13 mouse cellular contexts compared by ENCODE assay signal in genomic region chr12:105398172-105398571, GRCm38 (mm10). TPM values are rescaled to one million over a fixed set of nuclear protein-coding genes. Genes with fewer than 3 reads are reported as not detected.
A peak's percentile ranks its signal among the peaks of the same experiment; 100 is the strongest.
DNase-seq lines count a peak whose midpoint lies in the region; ATAC-seq and TF ChIP-seq lines count a peak whose summit lies in the region.
"Had no signal": no experiment of that assay in that cellular context is flagged by ENCODE, and none has a peak within 500 bp of the region (broad histone marks: within the 10 kb centered on the region; RNA-seq: fewer than 3 reads in every experiment).

No protein-coding gene starts in this region.

- CTCF ChIA-PET in Patski (lab: Charles Lee), result no interaction called here

- H3K4me3 ChIP-seq in intestine, embryonic 16.5 days (ENCODE audit: low read length), result no peak overlapping the region
- H3K4me3 ChIP-seq in intestine, postnatal 0 days (ENCODE audit: low read depth, low read length), result no peak overlapping the region
- no peak overlapping the region for H3K4me3 ChIP-seq in hindbrain, embryonic 14.5 days (replicated peaks; ENCODE audit: low read length)
- no peak overlapping the region for H3K4me3 ChIP-seq in neural tube, embryonic 12.5 days
- H3K4me3 ChIP-seq: forebrain, embryonic 12.5 days; limb, embryonic 15.5 days had no signal

- no peaks in the 10 kb centered on the region for H3K36me3 ChIP-seq in intestine, embryonic 16.5 days (ENCODE audit: control insufficient read depth, insufficient read depth, low read length)
- H3K36me3 ChIP-seq in intestine, postnatal 0 days (ENCODE audit: control insufficient read depth, insufficient read depth), result no peaks in the 10 kb centered on the region
- H3K36me3 ChIP-seq in hindbrain, embryonic 14.5 days (replicated peaks; ENCODE audit: control insufficient read depth, insufficient read depth), result no peaks in the 10 kb centered on the region
- H3K36me3 ChIP-seq in neural tube, embryonic 12.5 days, result no peaks in the 10 kb centered on the region
- H3K36me3 ChIP-seq: forebrain, embryonic 12.5 days; limb, embryonic 15.5 days had no signal

- H3K27me3 ChIP-seq in intestine, embryonic 16.5 days (replicated peaks; ENCODE audit: control insufficient read depth, insufficient read depth, low read length), result no peaks in the 10 kb centered on the region
- no peaks in the 10 kb centered on the region for H3K27me3 ChIP-seq in intestine, postnatal 0 days (replicated peaks; ENCODE audit: control insufficient read depth, insufficient read depth, low read length)
- peaks cover 6% of the 10 kb centered on the region for H3K27me3 ChIP-seq in Patski
- no peaks in the 10 kb centered on the region for H3K27me3 ChIP-seq in hindbrain, embryonic 14.5 days (ENCODE audit: control insufficient read depth, insufficient read depth, low read length)
- no peaks in the 10 kb centered on the region for H3K27me3 ChIP-seq in neural tube, embryonic 12.5 days (replicated peaks)
- H3K27me3 ChIP-seq: forebrain, embryonic 12.5 days; limb, embryonic 15.5 days had no signal

- POLR2A ChIA-PET in Patski (lab: Charles Lee), result no interaction called here

- in situ Hi-C loops in Patski (cut with MboI; ENCODE audit: low pct_unique_long_range_greater_than_20kb), result no loop called here

- ATAC-seq in intestine, embryonic 16.5 days, result peak; percentile 42; the same call in 1 of the 2 replicates
- ATAC-seq in intestine, postnatal 0 days, result no peak
- ATAC-seq in Patski, result peak; percentile 71
- ATAC-seq in hindbrain, embryonic 14.5 days (ENCODE audit: low FRiP score), result peak; percentile 68
- ATAC-seq in neural tube, embryonic 12.5 days (ENCODE audit: low FRiP score, low read depth), result peak; percentile 72; the same call in 1 of the 2 replicates
- ATAC-seq in CD4-positive, CD25-positive, alpha-beta regulatory T cell, adult 4 months, result no peak

- no peak overlapping the region for H3K9ac ChIP-seq in intestine, embryonic 16.5 days (ENCODE audit: low read depth, low read length)
- H3K9ac ChIP-seq in intestine, postnatal 0 days (ENCODE audit: low read depth, low read length), result no peak overlapping the region
- no peak overlapping the region for H3K9ac ChIP-seq in hindbrain, embryonic 14.5 days
- H3K9ac ChIP-seq in neural tube, embryonic 12.5 days, result no peak overlapping the region
- H3K9ac ChIP-seq: forebrain, embryonic 12.5 days; limb, embryonic 15.5 days had no signal

- H3K9me3 ChIP-seq in intestine, embryonic 16.5 days (ENCODE audit: control insufficient read depth, low read length), result no peaks in the 10 kb centered on the region
- no peaks in the 10 kb centered on the region for H3K9me3 ChIP-seq in intestine, postnatal 0 days (ENCODE audit: control insufficient read depth)
- H3K9me3 ChIP-seq in hindbrain, embryonic 14.5 days (ENCODE audit: control insufficient read depth, low read length), result no peaks in the 10 kb centered on the region
- H3K9me3 ChIP-seq in neural tube, embryonic 12.5 days, result no peaks in the 10 kb centered on the region
- H3K9me3 ChIP-seq: limb, embryonic 15.5 days had no signal

- no peak overlapping the region for H3K4me2 ChIP-seq in intestine, embryonic 16.5 days (ENCODE audit: low read depth, low read length)
- H3K4me2 ChIP-seq in intestine, postnatal 0 days (replicated peaks; ENCODE audit: low read depth), result no peak overlapping the region
- H3K4me2 ChIP-seq in hindbrain, embryonic 14.5 days (replicated peaks), result no peak overlapping the region
- H3K4me2 ChIP-seq in neural tube, embryonic 12.5 days (replicated peaks), result no peak overlapping the region
- H3K4me2 ChIP-seq: forebrain, embryonic 12.5 days; limb, embryonic 15.5 days had no signal

- H3K4me1 ChIP-seq in intestine, embryonic 16.5 days (ENCODE audit: control insufficient read depth, insufficient read depth, low read length), result no peaks in the 10 kb centered on the region
- H3K4me1 ChIP-seq in intestine, postnatal 0 days (replicated peaks; ENCODE audit: control insufficient read depth, insufficient read depth, low read length), result no peaks in the 10 kb centered on the region
- peaks cover 13% of the 10 kb centered on the region; the same call in 1 of the 2 replicates for H3K4me1 ChIP-seq in hindbrain, embryonic 14.5 days (replicated peaks; ENCODE audit: control insufficient read depth, insufficient read depth, low read length)
- H3K4me1 ChIP-seq in neural tube, embryonic 12.5 days, result no peaks in the 10 kb centered on the region
- H3K4me1 ChIP-seq: forebrain, embryonic 12.5 days had no signal

- peak; percentile 74 for DNase-seq in Patski (ENCODE audit: low read depth, low spot score)
- peak; percentile 38 for DNase-seq in hindbrain, embryonic 14.5 days (ENCODE audit: low spot score)
- DNase-seq in cerebellum, adult 11-12 months, result no peak
- DNase-seq in layer of hippocampus, postnatal 36 days, result no peak
- DNase-seq: cerebellum, postnatal 36 days; gastrocnemius, postnatal 14 days had no signal

- no peak overlapping the region for H3K27ac ChIP-seq in intestine, embryonic 16.5 days (ENCODE audit: low read length)
- no peak overlapping the region for H3K27ac ChIP-seq in intestine, postnatal 0 days (ENCODE audit: low read depth, low read length)
- peak overlapping the region; percentile 18; the same call in 1 of the 2 replicates for H3K27ac ChIP-seq in hindbrain, embryonic 14.5 days
- no peak overlapping the region for H3K27ac ChIP-seq in neural tube, embryonic 12.5 days
- H3K27ac ChIP-seq: forebrain, embryonic 12.5 days; limb, embryonic 15.5 days; macrophage had no signal

- TF ChIP-seq CTCF in intestine, postnatal 0 days (IDR thresholded peaks at IDR 0.05; ENCODE audit: low read depth), result no peak
- no peak for TF ChIP-seq CTCF in Patski (IDR thresholded peaks at IDR 0.05)

- WGBS in intestine, embryonic 16.5 days, result 34% methylated on average over 5 of the region's 5 CpGs
- 37% methylated on average over 5 of the region's 5 CpGs for WGBS in intestine, postnatal 0 days
- WGBS in hindbrain, embryonic 14.5 days, result 30% methylated on average over 5 of the region's 5 CpGs
- 37% methylated on average over 5 of the region's 5 CpGs for WGBS in neural tube, embryonic 12.5 days

RNA-seq across cellular contexts. Expression of gene D430019H16Rik, which starts 55.5 kb away (rescaled TPM):
- 0.62 and 0.84 TPM in 2 replicates for polyA plus RNA-seq in intestine, embryonic 16.5 days (2015; fragmentation: Nextera tagmentation; extraction: Ambion mirVana)
- polyA plus RNA-seq in intestine, postnatal 0 days (2015; fragmentation: Nextera tagmentation; extraction: Ambion mirVana), result 0.51 and 0.56 TPM in 2 replicates
- 0.01 TPM for polyA plus RNA-seq in Patski (2021)
- 18.8 and 22.2 TPM in 2 replicates for polyA plus RNA-seq in hindbrain, embryonic 14.5 days (2014; fragmentation: Nextera tagmentation; extraction: Ambion mirVana)
- 6.9 and 8.4 TPM in 2 replicates for polyA plus RNA-seq in neural tube, embryonic 12.5 days (2016; fragmentation: Nextera tagmentation; extraction: Ambion mirVana)
- under 1 TPM; 0.39 to 0.70 TPM for polyA plus RNA-seq in CD4-positive, CD25-positive, alpha-beta regulatory T cell, adult 4 months (2017; shearing (Covaris generic))
- 100 to 1,000 TPM; 118 to 119 TPM for total RNA-seq in layer of hippocampus, postnatal 36 days (2021)
- polyA plus RNA-seq: macrophage had no signal

Comparison
In these comparisons a context has a peak if more than half of its experiments do, and no peak if none do; other contexts are left out.
1. ATAC-seq: peak in intestine, embryonic 16.5 days (single experiment), Patski (single experiment), hindbrain, embryonic 14.5 days (single experiment) and neural tube, embryonic 12.5 days (single experiment); none in intestine, postnatal 0 days (single experiment) and CD4-positive, CD25-positive, alpha-beta regulatory T cell, adult 4 months (single experiment).
2. DNase-seq: peak in Patski (single experiment) and hindbrain, embryonic 14.5 days (single experiment); none in cerebellum, adult 11-12 months (single experiment) and layer of hippocampus, postnatal 36 days (0 of 2).